Mouse (Mus musculus) urinary bladder, postnatal 14 days (tissue): Measurements from ENCODE around the gene Rgma.

Source experiments
- DNase-seq: peaks from one replicate; pipeline ENCODE4 v3.0.0; 2021; ENCODE audit warnings: low spot score

The Rgma gene

GRCm38 (mm10) chr7:73433637-73434335 lies 58.5 kb downstream of the Rgma start:
- DNase-seq = no peak

- no peak for DNase-seq
Measured at GRCm38 (mm10) chr7:73434336-73434677, 59.0 kb downstream of the Rgma start.

DNA sequence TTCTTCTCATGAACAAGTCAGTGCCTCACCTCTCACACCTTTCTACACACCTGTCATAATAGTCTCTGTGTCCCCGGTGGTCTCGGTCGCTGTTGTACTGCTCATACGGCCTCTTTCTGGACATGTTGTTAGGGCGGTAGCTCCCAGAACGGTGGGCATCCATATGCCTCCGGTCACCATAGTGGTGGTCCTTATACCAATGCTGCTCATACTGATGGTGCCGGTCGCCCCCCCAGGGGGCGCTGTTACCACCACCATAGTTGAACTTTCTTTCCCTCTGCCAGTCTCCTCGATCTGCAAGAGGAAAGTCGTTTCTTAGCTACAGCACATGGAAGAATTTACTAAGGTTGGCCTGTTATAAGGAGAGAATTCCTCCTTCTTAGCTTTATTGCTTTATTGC lies 60.4 kb downstream of the Rgma start:
- DNase-seq = no peak

DNA sequence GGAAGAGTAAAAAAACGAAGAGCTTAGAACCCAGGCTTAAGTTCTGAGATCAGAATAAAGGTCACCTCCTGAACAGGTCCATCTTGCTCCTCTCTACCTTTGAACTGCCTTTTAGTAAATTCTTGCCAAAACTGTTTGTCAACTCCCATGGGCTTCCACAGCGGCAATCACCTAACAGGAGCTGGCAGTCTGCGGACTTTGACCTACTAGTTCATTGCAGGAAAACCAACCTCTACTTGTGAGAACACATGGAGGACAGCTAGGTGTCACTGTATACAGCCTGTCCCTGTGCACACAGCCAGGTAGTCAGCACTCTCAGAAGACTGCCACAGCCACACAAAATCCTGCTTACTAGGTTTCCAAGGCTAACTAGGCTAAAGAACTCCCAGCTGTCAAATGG lies 66.5 kb downstream of the Rgma start:
- DNase-seq = no peak

- DNase-seq = no peak
Measured at GRCm38 (mm10) chr7:73442246-73442645, 66.9 kb downstream of the Rgma start.

DNA sequence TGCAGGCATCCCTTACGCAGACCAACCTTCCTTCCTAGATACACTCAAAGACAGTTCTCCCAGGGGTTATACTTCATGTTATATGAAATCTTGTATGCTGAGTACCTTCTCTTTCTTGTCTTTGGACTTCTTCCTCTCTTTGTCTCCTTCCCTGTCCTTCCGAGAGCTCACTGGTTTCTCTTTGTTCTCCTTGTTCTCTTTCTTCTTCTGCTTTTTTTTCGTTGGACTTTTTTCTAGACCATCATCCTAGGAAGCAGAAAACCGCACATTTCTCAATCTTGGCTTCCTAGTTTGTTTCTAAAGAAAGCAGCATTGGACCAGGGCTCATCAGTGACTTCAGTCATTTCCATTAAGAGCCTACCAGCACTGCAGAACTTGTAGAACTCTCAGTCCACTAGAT lies 76.3 kb downstream of the Rgma start:
- no peak for DNase-seq

- no peak for DNase-seq
Measured at GRCm38 (mm10) chr7:73452187-73452808, 77.0 kb downstream of the Rgma start.

DNA sequence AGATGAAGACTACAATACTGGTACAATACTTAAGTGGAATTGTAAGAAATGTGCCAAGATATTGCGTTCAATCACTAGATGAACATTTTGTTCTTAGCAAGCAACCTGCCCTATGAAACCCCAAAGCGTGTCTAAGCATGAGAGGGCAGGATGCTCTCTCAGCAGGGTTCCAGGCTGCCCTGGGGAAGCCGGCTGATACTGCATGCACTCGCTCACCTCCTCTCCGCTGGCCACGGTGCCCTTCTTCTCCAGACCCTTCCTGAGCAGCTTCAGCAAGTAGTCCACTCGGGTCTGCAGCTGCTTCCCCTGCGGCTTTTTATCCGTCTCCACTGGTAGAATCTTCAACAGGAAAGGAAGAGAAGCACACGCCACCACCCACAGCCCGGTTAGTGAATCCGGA lies 78.8 kb downstream of the Rgma start:
- DNase-seq = no peak

GRCm38 (mm10) chr7:73463546-73463945 lies 88.2 kb downstream of the Rgma start:
- DNase-seq = no peak

DNA sequence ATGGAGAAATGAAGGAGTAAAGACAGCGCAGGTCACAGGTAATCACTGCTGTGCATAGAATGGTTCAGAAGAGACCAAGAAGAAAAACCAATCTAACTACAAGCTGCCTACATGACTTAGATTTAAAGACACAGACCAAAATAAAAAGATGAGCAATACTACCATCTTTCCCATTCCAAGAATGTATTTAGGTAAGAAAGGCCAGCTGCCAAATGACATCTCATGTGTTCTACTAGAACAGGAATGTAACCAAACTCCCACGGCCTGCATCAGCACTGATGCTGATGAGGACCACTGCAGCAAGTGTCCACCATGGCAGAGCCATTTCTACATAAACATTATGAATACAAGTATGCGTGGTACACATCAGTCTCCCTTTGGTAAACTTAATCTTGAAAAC lies 92.4 kb downstream of the Rgma start:
- no peak for DNase-seq
